Mouse (Mus musculus) adrenal gland, postnatal 25 days (tissue): ENCODE measurements around the gene Mrpl34. TPM values are rescaled to one million over a fixed set of nuclear protein-coding genes. Genes with fewer than 3 reads are reported as not detected.

Experiments
- DNase-seq: peaks from one replicate; pipeline ENCODE4 v3.0.0; 2021; ENCODE audit warnings: mixed read lengths
- total RNA-seq: library from RNA; stranded (reverse); gene quantifications from 2 replicates; pipeline ENCODE4 v1.2.3, GENCODE M21; 2021

Mrpl34 gene
- total RNA-seq, 1 experiment from 2014 or later = 113 TPM

- no peak for DNase-seq
Measured at GRCm38 (mm10) chr8:71469411-71469810, 4.7 kb downstream of the Mrpl34 start.

GRCm38 (mm10) chr8:71470146-71470912 is 5.6 kb downstream of the Mrpl34 start:
- no peak for DNase-seq

DNA sequence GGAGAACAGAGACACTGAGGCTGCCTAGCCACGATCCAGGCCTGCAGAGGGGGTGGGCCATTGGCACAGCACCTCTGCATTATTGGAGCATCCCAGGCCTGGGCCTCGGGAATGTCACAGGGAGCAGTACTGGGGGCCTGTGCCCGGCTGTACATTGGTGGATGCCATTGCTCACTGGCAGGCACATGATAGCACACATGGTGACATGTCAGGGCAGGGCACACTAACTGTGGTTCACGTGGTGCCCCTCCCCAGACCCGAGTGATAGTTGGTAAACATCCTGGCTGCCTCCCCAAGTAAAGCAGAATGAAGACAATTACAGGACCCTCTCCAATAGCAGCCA is 6.1 kb downstream of the Mrpl34 start:
- DNase-seq = no peak

GRCm38 (mm10) chr8:71471861-71472260 is 7.1 kb downstream of the Mrpl34 start:
- no peak for DNase-seq

DNA sequence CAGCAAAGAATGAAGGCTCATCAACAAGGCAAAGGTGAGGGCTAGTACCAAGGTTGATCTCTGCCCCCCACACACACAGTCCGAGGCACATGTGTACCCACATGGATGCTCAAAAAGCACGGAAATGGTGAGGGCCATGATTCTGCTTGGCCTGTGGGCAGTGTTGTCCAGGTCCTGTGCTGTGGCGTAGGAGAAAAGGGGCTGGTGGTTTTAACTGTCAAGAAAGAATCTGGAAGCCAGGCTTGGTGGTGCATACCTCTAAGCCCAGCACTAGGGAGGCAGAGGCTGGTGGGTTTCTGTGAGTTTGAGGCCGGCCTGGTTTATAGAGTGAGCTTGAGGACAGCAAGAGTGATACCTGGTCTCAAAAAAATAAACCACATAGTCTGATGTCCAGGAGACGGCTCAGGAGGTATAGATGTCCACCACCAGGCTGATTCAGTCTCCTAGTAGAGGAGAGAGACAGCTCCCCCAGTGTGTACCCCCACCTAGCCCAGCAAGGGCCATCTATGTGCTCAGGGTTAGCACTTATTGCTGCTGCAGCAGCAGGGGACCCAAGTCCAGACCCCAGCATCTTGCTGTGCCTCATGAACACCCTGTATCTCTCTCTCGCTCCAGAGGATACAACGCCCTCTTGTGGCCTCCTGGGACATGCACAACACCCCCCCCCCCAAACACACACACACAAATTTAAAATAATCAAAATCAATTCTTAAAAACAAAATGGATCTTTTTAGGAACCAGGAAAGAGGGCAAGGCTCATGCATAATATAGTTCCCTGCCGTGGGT is 8.0 kb downstream of the Mrpl34 start:
- no peak for DNase-seq

GRCm38 (mm10) chr8:71474344-71474743 is 9.6 kb downstream of the Mrpl34 start:
- DNase-seq = no peak

GRCm38 (mm10) chr8:71474785-71475701 is 10.3 kb downstream of the Mrpl34 start:
- no peak for DNase-seq

DNA sequence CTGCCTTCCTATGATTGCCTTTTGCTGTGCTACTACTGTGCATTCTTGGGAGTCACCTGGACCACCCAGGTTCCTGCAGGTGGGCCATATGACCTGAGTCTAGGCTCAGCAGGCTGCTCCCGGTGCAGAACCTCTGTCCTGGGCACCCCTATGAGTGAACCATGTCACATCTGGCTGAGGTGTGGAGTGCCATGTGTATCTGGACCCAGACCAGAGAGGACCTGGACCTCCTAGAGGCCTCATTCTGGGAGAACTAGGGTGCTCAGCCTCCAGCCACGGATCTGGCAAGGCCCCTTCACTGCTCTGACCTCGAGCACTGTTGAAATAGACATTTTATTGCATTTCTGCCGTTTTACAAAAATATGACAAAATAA is 10.9 kb downstream of the Mrpl34 start:
- no peak for DNase-seq

DNA sequence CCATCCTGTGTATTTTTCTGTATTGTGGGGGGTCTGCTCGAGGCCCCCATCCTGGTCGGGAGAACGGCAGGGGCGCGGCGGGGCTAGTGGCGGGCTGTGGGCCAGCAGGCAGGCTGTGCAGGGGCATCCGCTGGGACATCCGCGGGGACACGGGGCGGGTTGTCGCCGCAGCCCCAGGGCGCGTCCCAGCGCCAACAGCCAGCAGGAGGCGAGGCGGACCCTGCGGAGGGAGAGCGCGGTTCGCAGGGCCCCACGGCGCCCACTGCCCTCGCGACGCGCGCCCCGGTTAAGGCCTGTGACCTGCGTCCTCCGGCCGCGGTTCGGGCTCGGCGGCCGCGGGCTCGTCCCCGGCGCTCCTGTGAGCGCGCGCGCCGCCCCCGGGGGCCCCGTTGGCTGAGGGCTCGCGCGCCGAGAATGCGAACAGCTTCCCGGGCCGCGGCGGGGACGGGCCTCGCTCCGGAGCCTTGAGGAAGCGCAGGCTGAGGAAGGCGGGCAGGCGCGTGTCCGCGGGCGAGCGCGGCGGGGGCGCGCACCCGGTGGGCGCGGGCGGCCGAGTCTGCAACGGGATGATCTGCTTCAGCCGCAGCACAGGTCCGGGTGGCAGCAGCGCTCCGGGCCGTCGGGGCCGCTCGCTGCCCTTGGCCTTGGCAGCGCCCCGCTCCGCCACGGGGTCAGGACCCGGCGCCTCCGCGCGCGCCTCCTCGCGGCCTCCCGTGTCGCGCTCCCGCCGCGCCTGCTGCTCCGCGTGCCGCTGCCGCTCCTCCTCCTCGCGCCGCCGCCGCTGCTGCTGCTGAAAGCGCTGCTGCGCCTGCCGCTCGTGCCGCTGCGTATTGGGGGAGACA is 11.6 kb downstream of the Mrpl34 start:
- DNase-seq = peak; percentile 91

GRCm38 (mm10) chr8:71477196-71477845 is 12.6 kb downstream of the Mrpl34 start:
- no peak for DNase-seq

DNA sequence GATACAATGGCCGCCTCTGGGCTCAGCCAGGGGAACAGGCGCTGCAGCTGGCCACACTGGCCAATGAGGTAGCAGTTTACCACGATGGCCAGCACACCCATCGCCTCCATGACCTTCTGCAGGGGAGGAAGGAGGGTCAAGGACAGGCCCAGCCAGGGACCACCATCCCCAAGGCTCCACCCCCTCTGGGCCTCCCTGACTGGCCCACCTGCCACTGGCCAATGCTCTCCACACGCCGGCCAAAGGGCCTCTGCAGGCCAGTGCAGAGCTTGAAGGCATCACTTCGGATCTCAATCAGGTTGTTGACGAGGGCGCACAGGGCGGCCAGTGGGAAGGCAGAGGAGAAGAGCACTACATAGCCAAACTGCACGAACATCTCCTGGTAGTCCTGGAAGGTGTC is 14.2 kb downstream of the Mrpl34 start:
- no peak for DNase-seq

- DNase-seq = peak; percentile 45
Measured at GRCm38 (mm10) chr8:71483932-71484331, 19.2 kb downstream of the Mrpl34 start.

- no peak for DNase-seq
Measured at GRCm38 (mm10) chr8:71484736-71485135, 20.0 kb downstream of the Mrpl34 start.

GRCm38 (mm10) chr8:71485142-71486135 is 20.7 kb downstream of the Mrpl34 start, which contains the start of gene Ano8:
Ano8 (minus strand) TSS chr8:71485963.
- DNase-seq = peak; percentile 86

DNA sequence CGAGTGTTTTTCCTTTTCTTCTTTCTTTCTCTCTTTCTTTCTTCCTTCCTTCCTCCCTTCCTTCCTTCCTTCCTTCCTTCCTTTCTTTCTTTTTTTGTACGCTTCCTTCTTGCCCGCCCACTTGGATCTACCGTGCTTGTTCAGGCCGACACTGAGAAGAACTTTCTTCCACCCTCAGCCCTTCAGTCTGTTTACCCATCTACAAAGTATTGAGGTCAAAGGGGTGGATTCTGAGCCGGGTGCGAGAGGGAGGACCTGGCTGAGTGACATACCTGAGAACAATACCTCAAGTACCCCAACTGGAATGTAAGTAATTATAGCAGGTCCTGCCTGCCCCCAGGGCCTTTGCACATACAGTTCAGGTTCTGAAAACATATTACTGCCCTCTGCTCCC is 21.4 kb downstream of the Mrpl34 start:
- DNase-seq = no peak

DNA sequence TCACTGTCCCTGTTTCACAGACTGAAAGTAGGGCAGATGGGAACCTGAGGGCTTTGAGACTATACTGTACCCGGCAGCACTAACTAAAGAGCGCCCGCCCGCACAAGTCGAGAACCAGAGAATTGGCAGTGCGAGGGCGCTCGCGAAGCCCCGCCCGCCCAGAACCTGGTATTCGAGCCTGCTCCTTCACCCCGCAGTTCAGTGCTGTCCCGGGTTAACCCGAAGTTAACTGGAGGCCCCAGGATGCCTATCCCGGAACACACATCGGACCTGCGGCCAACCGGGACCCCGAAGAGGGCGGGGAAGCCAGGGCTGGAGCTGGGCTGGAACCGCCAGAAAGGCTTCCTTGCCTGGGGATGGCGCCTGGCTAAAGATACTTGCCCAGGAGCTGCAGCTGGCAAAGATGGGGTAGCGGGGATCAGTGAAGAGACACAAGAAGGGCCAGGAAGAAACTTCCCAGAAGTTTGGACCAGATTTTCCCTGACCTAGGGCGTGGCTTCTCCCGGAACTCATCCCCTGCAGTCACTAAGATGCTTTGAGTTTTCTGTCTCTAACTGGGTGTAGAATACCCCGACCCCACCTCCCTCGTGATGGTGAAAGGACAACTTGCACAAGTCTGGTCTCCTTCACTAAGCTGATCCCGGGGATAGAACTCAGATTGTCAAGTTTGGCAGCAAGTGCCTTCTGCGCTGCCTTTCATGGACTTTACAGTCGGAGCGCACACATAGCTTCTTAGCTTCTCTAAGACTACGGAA is 23.1 kb downstream of the Mrpl34 start, which contains the start of gene Gtpbp3:
TSS of gene Gtpbp3 (plus strand) at position 413 of the 755 bp plus-strand sequence.
- DNase-seq = peak; percentile 82

DNA sequence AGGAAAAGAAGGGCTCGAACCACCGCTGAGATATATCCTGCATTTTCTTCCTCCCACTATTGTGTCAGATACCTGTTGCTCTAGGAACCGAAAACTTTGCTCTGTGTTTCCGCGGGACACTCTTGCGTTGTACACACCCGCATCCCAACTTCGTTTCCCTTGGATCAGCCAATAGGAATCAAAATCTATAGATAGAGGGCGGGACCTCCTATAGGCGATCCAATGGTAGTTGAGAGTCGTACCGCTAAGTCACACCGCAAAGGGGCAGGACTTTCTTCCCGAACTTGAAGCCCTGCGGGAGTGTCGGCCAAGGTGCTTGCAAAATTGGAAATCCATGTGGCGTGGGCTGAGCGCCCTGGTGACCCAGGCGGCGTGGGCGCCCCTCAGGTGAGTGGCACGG is 23.7 kb downstream of the Mrpl34 start:
- peak; percentile 79 for DNase-seq

GRCm38 (mm10) chr8:71495039-71495438 is 30.3 kb downstream of the Mrpl34 start:
- DNase-seq = peak; percentile 91

DNA sequence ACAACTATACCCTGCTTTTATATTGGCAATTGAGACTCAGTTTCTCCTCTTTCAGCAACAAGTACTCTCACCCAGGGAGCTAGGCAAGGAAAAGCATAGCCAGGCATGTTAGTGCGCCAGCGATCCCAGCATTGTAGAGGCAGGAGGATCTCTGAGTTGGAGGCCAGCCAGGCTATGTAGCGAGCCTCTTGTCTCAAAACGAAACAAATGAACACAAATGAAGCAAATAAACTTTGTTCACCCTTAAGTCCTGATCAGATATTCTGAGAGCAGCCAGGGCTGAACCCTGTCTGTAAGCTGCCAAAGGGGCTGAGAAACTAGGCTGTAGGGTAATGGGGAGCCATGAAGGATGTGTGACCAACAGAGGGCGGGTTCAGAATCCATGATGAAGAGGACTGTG is 31.1 kb downstream of the Mrpl34 start:
- DNase-seq = no peak
